Mouse (Mus musculus) cerebellum, adult 2 months (tissue): ENCODE results near the gene Cd37. TPM values are rescaled to one million over a fixed set of nuclear protein-coding genes. Genes with fewer than 3 reads are reported as not detected.

Experiments
- DNase-seq, 2 experiments: peaks; one replicate each; pipeline ENCODE4 v3.0.0; 2021
- H3K27ac ChIP-seq: fragments of 200-500 bp; 2 replicates; pipeline ENCODE4 v1.5.1; 2012; ENCODE audit warnings: low read length, control low read depth, inconsistent platforms; ENCODE audit not compliant: insufficient read depth
- H3K27me3 ChIP-seq: fragments of 200-500 bp; 2 replicates; pipeline ENCODE4 v1.6.1; 2012; ENCODE audit warnings: inconsistent platforms, mild to moderate bottlenecking, low read length, moderate library complexity; ENCODE audit not compliant: control insufficient read depth, insufficient read depth
- H3K4me1 ChIP-seq: fragments of 200-500 bp; 2 replicates; pipeline ENCODE4 v1.6.1; 2011; ENCODE audit warnings: low read length; ENCODE audit not compliant: control insufficient read depth, insufficient read depth
- H3K4me3 ChIP-seq: fragments of 200-500 bp; replicated peaks from 2 replicates; pipeline ENCODE3; 2011; ENCODE audit warnings: mild to moderate bottlenecking, low read depth, low read length, control low read depth; ENCODE audit not compliant: insufficient read depth
- CTCF ChIP-seq: fragments of 200-500 bp; IDR thresholded peaks from 2 replicates; pipeline ENCODE4 v1.5.1; 2011; ENCODE audit warnings: low read depth, mild to moderate bottlenecking, control low read depth, low read length, moderate library complexity, borderline replicate concordance; ENCODE audit not compliant: insufficient read depth
- POLR2A ChIP-seq: fragments of 200-500 bp; IDR thresholded peaks from 2 replicates; pipeline ENCODE4 v1.6.1; 2011; ENCODE audit warnings: low read length, control low read depth, borderline replicate concordance; ENCODE audit not compliant: insufficient read depth
- WGBS: fragments of 180-500 bp; shearing (Covaris S2); methylation state at CpG from one replicate; pipeline ENCODE4 v1.1.7; 2018; 5-methylcytosine and 5-hydroxymethylcytosine counted together
- polyA plus RNA-seq: library from polyadenylated mRNA; depleted of rRNA; stranded (reverse); fragments of >200 nt; gene quantifications from 2 replicates; pipeline ENCODE4 v1.2.3, GENCODE M21; 2012

Gene Cd37
- polyA plus RNA-seq, 1 experiment, result 4.3 TPM

DNA sequence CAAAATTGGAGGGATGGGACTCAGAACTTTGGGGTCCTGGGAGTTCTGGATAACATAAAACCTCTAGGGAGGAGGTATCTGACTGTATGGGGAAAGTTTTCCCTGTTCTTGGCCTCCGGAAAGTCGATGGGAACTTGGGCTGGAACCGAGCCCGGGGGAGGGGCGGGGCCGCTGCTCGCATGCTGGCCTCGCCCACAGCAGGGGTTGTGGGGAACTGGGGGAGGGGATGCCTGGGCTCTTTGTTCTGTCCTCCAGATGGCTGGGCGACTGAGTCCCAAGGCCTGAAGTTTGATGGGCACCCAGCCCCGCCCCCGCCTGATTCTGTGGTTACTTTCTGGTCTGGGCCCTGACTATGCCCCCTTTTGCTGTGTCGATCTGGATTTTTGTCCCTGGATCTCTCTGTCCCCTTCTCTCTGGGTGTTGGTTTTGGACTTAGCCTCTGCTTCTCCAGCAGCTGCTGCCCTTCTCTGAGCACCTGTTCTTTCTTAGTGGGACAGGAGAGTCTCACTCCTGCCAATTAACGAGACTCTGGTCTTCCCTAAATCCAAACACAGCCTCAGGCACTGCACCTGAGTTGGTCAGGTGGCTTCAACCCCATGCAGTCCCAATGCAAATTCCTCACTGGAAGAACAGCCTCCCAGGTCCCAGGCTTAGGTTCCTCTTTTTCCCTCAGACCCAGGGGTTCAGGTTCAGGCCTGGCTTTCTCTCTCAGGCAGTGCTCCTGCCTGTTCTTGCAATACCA lies 22.3 kb downstream of the Cd37 start:
- no peaks in the 10 kb centered on the region; the same call in 1 of the 2 replicates for H3K4me1 ChIP-seq
- peaks cover 2% of the 10 kb centered on the region; the same call in 1 of the 2 replicates for H3K27me3 ChIP-seq
- TF ChIP-seq CTCF (no peak), POLR2A (no peak)
- H3K27ac ChIP-seq, result no peak overlapping the region
- 8% methylated on average over 13 of the region's 13 CpGs for WGBS
- DNase-seq, result no peak
- no peak overlapping the region for H3K4me3 ChIP-seq

DNA sequence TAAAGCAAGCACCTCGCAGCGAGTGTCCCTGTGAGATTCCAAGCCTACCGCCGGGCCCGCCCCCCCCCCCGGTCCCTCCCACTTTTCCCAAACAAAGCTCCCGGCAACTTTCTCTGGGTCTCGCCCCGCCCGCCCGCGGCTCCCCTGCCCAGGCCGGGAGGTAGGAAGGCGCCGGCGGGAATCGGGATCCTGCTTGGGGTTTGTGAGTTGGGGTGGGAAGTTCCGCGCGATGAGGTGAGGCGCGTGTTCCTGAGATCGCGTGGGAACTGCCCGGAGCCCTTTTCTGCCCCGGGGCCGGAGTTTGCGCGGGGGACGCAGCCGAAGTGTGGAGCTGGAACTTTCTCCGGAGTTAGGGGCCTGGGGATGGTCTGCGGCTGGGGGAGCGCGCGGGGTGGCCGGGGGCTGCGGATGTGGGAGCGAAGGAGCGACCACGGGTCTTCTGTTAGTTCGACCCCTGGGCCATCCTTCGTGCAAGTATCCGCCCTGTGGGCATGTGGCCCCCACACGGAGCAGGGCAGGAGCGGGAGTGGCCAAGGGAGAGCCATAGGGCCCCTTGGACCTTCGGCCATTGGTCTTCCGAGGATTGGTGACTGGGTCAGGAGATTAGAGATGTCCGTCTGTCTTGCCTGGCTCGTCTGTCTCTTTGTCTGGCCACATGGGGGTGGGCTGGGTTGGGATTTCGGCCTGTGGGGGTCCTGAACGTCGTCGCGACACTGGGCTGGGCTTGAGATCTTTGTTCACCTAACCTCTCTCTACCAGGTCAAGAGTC lies 23.1 kb downstream of the Cd37 start, which contains the start of gene Tead2:
TSS of gene Tead2 (plus strand) at position 81 of the 769 bp plus-strand sequence.
- TF ChIP-seq POLR2A, result no peak
- no peak for TF ChIP-seq CTCF
- DNase-seq, result no peak
- Histone ChIP-seq H3K4me1 (no peaks in the 10 kb centered on the region; the same call in 1 of the 2 replicates), H3K4me3 (peak within 1 kb of the TSS; percentile 25), H3K27me3 (peaks cover 2% of the 10 kb centered on the region; the same call in 1 of the 2 replicates), H3K27ac (no peak within 1 kb of the TSS)
- WGBS, result 2% methylated on average over 55 of the region's 55 CpGs

DNA sequence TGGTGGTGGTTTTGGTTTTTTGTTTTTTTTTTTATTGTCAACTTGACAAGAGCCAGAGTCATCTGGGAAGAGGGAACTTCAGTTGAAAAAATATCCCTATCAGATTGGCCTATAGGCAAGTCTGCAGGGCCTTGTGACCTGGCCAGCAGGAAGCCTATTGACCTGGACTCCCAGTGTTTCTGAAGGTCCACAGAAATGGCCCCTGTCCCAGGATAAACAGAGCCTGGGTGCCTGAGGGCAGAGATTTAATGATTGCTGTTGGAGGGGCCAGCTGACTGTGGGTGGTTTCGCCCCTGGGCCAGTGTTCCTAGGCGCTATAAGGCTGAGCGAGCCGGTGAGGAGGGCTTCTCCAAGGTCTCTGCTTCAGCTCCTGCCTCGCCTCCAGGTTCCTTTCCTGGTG lies 25.2 kb downstream of the Cd37 start:
- no peak for DNase-seq
- Histone ChIP-seq H3K27ac (no peak overlapping the region), H3K4me3 (no peak overlapping the region), H3K4me1 (no peaks in the 10 kb centered on the region; the same call in 1 of the 2 replicates), H3K27me3 (peaks cover 2% of the 10 kb centered on the region; the same call in 1 of the 2 replicates)
- 86% methylated on average over 5 of the region's 5 CpGs for WGBS
- TF ChIP-seq POLR2A (no peak), CTCF (no peak)

- WGBS, result 86% methylated on average over 7 of the region's 7 CpGs
- no peak for DNase-seq
- Histone ChIP-seq H3K27ac (no peak overlapping the region), H3K27me3 (peaks cover 2% of the 10 kb centered on the region; the same call in 1 of the 2 replicates), H3K4me1 (no peaks in the 10 kb centered on the region; the same call in 1 of the 2 replicates), H3K4me3 (no peak overlapping the region)
- TF ChIP-seq CTCF (no peak), POLR2A (no peak)
Measured at GRCm38 (mm10) chr7:45212356-45212755, 26.6 kb downstream of the Cd37 start.

GRCm38 (mm10) chr7:45211851-45212251 lies 27.1 kb downstream of the Cd37 start, which contains the start of gene Dkkl1:
Gene Dkkl1, minus strand, starts transcription at chr7:45212147.
- TF ChIP-seq CTCF, result no peak
- TF ChIP-seq POLR2A, result no peak
- 11% methylated on average over 17 of the region's 17 CpGs for WGBS

GRCm38 (mm10) chr7:45211070-45211469 lies 27.8 kb downstream of the Cd37 start:
- H3K27me3 ChIP-seq, result peaks cover 2% of the 10 kb centered on the region; the same call in 1 of the 2 replicates
- 81% methylated on average over 10 of the region's 10 CpGs for WGBS
- no peak overlapping the region for H3K27ac ChIP-seq
- no peaks in the 10 kb centered on the region; the same call in 1 of the 2 replicates for H3K4me1 ChIP-seq
- no peak overlapping the region for H3K4me3 ChIP-seq
- TF ChIP-seq POLR2A (no peak), CTCF (no peak)
- no peak for DNase-seq

More at GRCm38 (mm10) chr7:45211851-45212251, 27.1 kb downstream of the Cd37 start, which contains the start of gene Dkkl1:
- H3K4me1 ChIP-seq, result no peaks in the 10 kb centered on the region; the same call in 1 of the 2 replicates
- H3K27ac ChIP-seq, result no peak within 1 kb of the TSS
- H3K27me3 ChIP-seq, result peaks cover 2% of the 10 kb centered on the region; the same call in 1 of the 2 replicates
- DNase-seq, result no peak
- no peak within 1 kb of the TSS for H3K4me3 ChIP-seq

DNA sequence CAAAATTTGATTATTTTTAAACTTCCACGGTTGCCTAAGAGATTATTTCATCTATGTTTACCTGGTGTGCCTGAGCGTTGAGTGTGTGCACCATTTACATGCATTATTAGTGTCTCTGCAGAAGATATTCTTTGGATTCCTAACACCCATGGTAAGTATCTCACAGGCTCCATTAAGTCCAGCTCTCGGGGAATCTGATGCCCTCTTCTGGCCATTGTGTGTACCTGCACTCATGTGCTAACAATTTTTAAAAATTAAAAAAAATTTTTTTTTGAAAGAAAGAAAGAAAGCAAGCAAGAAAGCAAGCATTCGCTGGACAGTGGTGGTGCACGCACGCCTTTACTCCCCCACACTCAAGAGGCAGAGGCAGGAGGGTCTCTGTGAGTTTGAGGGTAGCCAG lies 30.7 kb downstream of the Cd37 start:
- Histone ChIP-seq H3K27ac (no peak overlapping the region), H3K4me1 (no peaks in the 10 kb centered on the region; the same call in 1 of the 2 replicates), H3K27me3 (no peaks in the 10 kb centered on the region; the same call in 1 of the 2 replicates), H3K4me3 (no peak overlapping the region)
- WGBS, result 83% methylated on average over 6 of the region's 6 CpGs
- TF ChIP-seq POLR2A (no peak), CTCF (no peak)
- DNase-seq, result no peak
